ENCODE assay signal across 14 mouse cellular contexts in the genomic region with DNA sequence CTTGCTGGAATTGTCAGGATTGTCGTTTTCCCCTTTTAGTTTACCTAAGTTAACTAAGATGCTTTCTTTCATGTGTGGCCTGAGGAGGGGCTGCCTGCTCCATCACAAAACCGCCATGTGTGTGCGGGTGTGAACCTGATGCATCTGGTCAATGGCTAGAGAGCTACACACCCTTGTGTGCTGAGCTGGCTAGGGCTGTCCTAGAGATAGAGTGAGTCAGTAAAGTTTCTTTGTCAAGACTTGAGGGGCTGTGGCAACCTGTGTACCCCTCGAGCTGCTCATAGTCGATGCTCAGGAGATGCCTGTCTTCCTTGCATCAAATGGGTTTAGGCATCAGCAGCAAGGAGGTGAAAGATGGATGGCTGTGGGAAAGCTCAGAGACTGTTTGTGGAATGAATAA.
DNase-seq lines count a peak whose midpoint lies in the region; ATAC-seq and TF ChIP-seq lines count a peak whose summit lies in the region.
"Had no signal": no experiment of that assay in that cellular context is flagged by ENCODE, and none has a peak within 500 bp of the region (broad histone marks: within the 10 kb centered on the region; RNA-seq: fewer than 3 reads in every experiment).

No protein-coding gene starts in this region.

- H3K4me1 ChIP-seq in hindbrain, embryonic 10.5 days (replicated peaks), result peaks cover 63% of the 10 kb centered on the region
- no peaks in the 10 kb centered on the region for H3K4me1 ChIP-seq in hindbrain, postnatal 0 days (ENCODE audit: insufficient read depth, low read length)
- peaks cover 57% of the 10 kb centered on the region for H3K4me1 ChIP-seq in hindbrain, embryonic 12.5 days
- H3K4me1 ChIP-seq: liver, embryonic 15.5 days had no signal

- whole genome bisulfite sequencing in hindbrain, embryonic 10.5 days, result 83% methylated on average over 5 of the region's 5 CpGs
- WGBS in hindbrain, postnatal 0 days, result 71% methylated on average over 5 of the region's 5 CpGs
- 76% methylated on average over 5 of the region's 5 CpGs for WGBS in hindbrain, embryonic 12.5 days

- TF ChIP-seq CTCF in hindbrain, postnatal 0 days (IDR thresholded peaks at IDR 0.05; ENCODE audit: low read depth), result no peak

- H3K36me3 ChIP-seq in hindbrain, embryonic 10.5 days, result peaks cover 42% of the 10 kb centered on the region
- no peaks in the 10 kb centered on the region for H3K36me3 ChIP-seq in hindbrain, postnatal 0 days (ENCODE audit: insufficient read depth, low read length)
- H3K36me3 ChIP-seq in hindbrain, embryonic 12.5 days, result peaks cover 20% of the 10 kb centered on the region
- H3K36me3 ChIP-seq: liver, embryonic 15.5 days had no signal

- H3K27ac ChIP-seq in hindbrain, embryonic 10.5 days, result peak overlapping the region; percentile 25; the same call in 1 of the 2 replicates
- no peak overlapping the region for H3K27ac ChIP-seq in hindbrain, postnatal 0 days
- peak overlapping the region; percentile 84 for H3K27ac ChIP-seq in hindbrain, embryonic 12.5 days
- H3K27ac ChIP-seq: liver, embryonic 15.5 days had no signal

- no peak overlapping the region for H3K9ac ChIP-seq in hindbrain, postnatal 0 days (replicated peaks; ENCODE audit: low read length)
- no peak overlapping the region for H3K9ac ChIP-seq in hindbrain, embryonic 12.5 days
- H3K9ac ChIP-seq: liver, embryonic 15.5 days had no signal

- no peaks in the 10 kb centered on the region for H3K27me3 ChIP-seq in hindbrain, embryonic 10.5 days (ENCODE audit: insufficient read depth, poor library complexity, severe bottlenecking)
- H3K27me3 ChIP-seq in hindbrain, postnatal 0 days (ENCODE audit: insufficient read depth, low read length), result no peaks in the 10 kb centered on the region
- no peaks in the 10 kb centered on the region for H3K27me3 ChIP-seq in hindbrain, embryonic 12.5 days
- H3K27me3 ChIP-seq: liver, embryonic 15.5 days had no signal

- no peak overlapping the region for H3K4me2 ChIP-seq in hindbrain, postnatal 0 days (ENCODE audit: low read depth, low read length)
- no peak overlapping the region for H3K4me2 ChIP-seq in hindbrain, embryonic 12.5 days (replicated peaks)
- H3K4me2 ChIP-seq: liver, embryonic 15.5 days had no signal

- H3K4me3 ChIP-seq in hindbrain, embryonic 10.5 days, result no peak overlapping the region
- H3K4me3 ChIP-seq in hindbrain, postnatal 0 days (ENCODE audit: low read length), result no peak overlapping the region
- H3K4me3 ChIP-seq in hindbrain, embryonic 12.5 days, result no peak overlapping the region
- H3K4me3 ChIP-seq: liver, embryonic 15.5 days had no signal

- DNase-seq in hindbrain, embryonic 10.5 days (ENCODE audit: low spot score), result no peak
- no peak for DNase-seq in hindbrain, postnatal 0 days (ENCODE audit: low spot score)
- peak; percentile 4 for DNase-seq in right cerebral cortex, postnatal 25 days
- DNase-seq in right cerebral cortex, postnatal 14 days, result no peak
- no peak for DNase-seq in adipocyte (ENCODE audit: low spot score)
- no peak for DNase-seq in frontal cortex, postnatal 36 days (ENCODE audit: low spot score in 2 of 2)
- DNase-seq: cerebellum, adult 18-20 months; heart, postnatal 14 days; kidney, adult 11 months; kidney, postnatal 36 days; layer of hippocampus, postnatal 36 days; lung, postnatal 4 days had no signal

- no peak for ATAC-seq in hindbrain, postnatal 0 days
- ATAC-seq in hindbrain, embryonic 12.5 days (ENCODE audit: low FRiP score), result no peak

- no peaks in the 10 kb centered on the region for H3K9me3 ChIP-seq in hindbrain, embryonic 10.5 days
- no peaks in the 10 kb centered on the region for H3K9me3 ChIP-seq in hindbrain, postnatal 0 days (ENCODE audit: low read length)
- no peaks in the 10 kb centered on the region for H3K9me3 ChIP-seq in hindbrain, embryonic 12.5 days (replicated peaks)
- H3K9me3 ChIP-seq: liver, embryonic 15.5 days had no signal
